Mouse (Mus musculus) c-Kit-negative CD71-positive TER-119-positive erythroid progenitor cells, embryonic 14.5 days (primary cell): ENCODE results near the gene Pnp.
"Not testable (repeated sequence)": the region's sequence is repeated elsewhere in the genome, so short reads cannot be mapped to it uniquely, and the experiment has no call there.

ENCODE experiments used
- DNase-seq: peaks from one replicate; pipeline ENCODE4 v3.0.0-alpha.2; 2013; ENCODE audit warnings: low read depth, low spot score

Pnp gene

DNA sequence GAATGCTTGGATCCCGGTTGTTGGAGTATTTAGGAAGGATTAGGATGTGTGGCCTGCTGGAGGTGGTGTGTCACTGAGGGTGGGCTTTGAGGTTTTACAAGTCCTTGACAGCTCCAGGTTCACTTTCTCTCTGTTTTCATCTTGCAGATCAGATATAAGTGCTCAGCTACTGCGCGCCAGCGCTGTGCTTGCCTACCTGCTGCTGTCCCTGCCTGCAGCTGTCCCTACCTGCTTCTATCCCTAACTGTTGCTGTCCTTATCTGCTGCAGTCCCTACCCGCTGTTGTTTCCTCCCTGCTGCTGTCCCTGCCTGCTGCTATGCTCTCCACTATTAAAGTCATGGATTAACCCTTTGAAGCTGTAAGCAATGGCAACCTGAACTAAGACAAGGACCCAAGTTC is 44.1 kb downstream of the Pnp start:
- no peak for DNase-seq

- no peak for DNase-seq
Observed at GRCm38 (mm10) chr14:50976674-50977073, 45.8 kb downstream of the Pnp start.

GRCm38 (mm10) chr14:50978451-50978850 is 47.6 kb downstream of the Pnp start:
- not testable (repeated sequence) for DNase-seq

DNA sequence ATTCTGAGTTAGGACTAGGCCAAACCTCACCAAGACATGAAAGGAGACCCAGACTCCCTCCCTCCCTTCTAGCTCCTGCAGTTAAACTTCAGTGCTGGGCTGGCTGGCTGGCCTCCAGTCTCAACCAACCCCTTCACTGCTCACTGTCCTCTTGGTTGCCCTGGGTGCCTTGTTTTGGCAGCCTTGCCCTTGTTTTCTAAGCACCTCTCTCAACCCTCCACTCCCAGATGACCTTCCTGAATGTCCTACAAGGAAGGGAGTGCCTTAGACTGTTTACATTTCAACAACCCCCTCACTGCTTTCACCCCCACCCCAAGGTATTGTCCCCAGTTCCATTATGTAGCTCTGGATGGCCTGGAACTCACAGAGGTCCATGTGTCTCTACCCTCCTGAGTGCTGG is 48.7 kb downstream of the Pnp start:
- DNase-seq: no peak

GRCm38 (mm10) chr14:50981207-50981606 is 50.3 kb downstream of the Pnp start:
- DNase-seq: no peak

GRCm38 (mm10) chr14:50981837-50982236 is 51.0 kb downstream of the Pnp start:
- no peak for DNase-seq

DNA sequence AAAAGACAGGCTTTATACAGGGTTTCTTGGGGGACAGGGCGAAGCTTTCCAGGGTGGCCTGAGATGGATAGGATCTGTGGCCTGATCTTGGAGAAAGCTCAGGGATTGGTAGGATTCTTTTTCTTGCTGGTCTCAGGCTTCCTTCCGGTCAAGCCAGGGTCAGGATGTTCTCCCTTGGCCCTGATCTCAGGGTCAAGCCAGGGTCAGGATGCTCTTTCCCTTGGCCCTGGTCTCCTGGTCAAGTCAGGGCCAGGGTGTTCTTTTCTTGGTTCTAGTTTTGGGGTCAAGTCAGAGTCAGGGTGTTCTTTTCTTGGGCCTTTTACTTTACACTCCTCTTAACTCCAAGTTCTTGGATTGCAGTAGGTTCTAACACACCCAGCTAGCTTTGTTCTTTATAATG is 56.8 kb downstream of the Pnp start:
- DNase-seq: no peak

GRCm38 (mm10) chr14:50991037-50991436 is 60.2 kb downstream of the Pnp start:
- DNase-seq: no peak

GRCm38 (mm10) chr14:50997088-50997487 is 66.2 kb downstream of the Pnp start:
- DNase-seq: no peak

- DNase-seq: no peak
Observed at GRCm38 (mm10) chr14:50997999-50998666, 67.3 kb downstream of the Pnp start.

GRCm38 (mm10) chr14:51007152-51007801 is 76.4 kb downstream of the Pnp start, which contains the start of gene Rnase10:
TSS of gene Rnase10 (plus strand) at chr14:51007751.
- no peak for DNase-seq

GRCm38 (mm10) chr14:51007914-51008713 is 77.2 kb downstream of the Pnp start:
- DNase-seq: no peak

DNA sequence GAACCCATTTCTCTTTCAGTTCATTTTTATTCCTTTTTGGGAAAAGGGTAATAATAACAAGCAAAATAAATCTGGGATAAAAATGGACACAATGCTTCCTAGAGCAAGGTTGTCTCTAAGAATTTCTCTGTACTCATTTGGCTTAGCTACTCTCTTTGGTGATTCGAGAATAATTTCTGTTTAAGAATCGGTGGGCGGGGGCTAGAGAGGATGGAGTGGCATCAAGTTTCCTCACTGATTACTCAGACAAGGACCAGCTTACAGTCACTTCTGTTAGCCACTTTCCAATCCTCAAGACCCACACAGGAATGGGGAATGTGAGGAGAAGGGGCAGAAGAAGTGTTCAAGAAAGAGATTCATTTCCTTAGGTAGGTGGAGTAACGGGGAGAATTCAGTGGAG is 77.9 kb downstream of the Pnp start:
- no peak for DNase-seq

DNA sequence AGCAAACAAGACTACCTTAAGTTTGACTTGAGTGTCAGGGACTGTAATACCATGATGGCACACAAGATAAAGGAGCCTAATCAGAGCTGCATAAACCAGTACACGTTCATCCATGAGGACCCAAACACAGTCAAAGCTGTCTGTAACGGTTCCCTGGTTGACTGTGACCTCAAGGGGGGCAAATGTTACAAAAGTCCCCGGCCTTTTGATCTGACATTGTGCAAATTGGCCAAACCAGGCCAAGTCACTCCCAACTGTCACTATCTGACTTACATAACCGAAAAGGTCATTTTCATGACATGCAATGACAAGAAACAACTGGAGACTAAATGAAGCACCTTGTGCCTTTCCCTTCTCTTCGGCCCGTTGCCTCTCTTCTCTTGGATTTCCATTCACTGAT is 78.7 kb downstream of the Pnp start:
- no peak for DNase-seq

- DNase-seq: not testable (repeated sequence)
Observed at GRCm38 (mm10) chr14:51014724-51015123, 83.8 kb downstream of the Pnp start.
